Mouse (Mus musculus) forebrain, embryonic 16.5 days (tissue): ENCODE results near the gene Gtf3c5. TPM values are rescaled to one million over a fixed set of nuclear protein-coding genes. Genes with fewer than 3 reads are reported as not detected.

Source experiments
- microRNA-seq: library from miRNA; unstranded; fragments of <30 nt; microRNA quantifications from one replicate; pipeline ENCODE4, GENCODE M21; 2017
- polyA plus RNA-seq: library from polyadenylated mRNA; unstranded; fragments of >200 nt; fragmentation: Nextera tagmentation; extraction: Ambion mirVana; gene quantifications from 2 replicates; pipeline ENCODE4 v1.2.1, GENCODE M21; 2015

The Gtf3c5 gene
- polyA plus RNA-seq, 1 experiment from 2014 or later = 43.3 TPM

Small RNA genes lying within 50 kb of the gene (microRNA-seq; reads per million reads assigned to microRNA genes)
- gene Gm22824 = not detected

Other genes with a start within 250 kb of the Gtf3c5 start
- 8.9 and 11.5 TPM in 2 replicates for gene Ppp1r26, start 137.0 kb downstream of the Gtf3c5 start, polyA plus RNA-seq
- 1.0 and 1.2 TPM in 2 replicates for gene 1700007K13Rik, start 117.4 kb downstream of the Gtf3c5 start, polyA plus RNA-seq
- 50.9 and 60.0 TPM in 2 replicates for gene Mrps2, start 115.7 kb downstream of the Gtf3c5 start, polyA plus RNA-seq
- 0.51 and 1.2 TPM in 2 replicates for gene Gbgt1, start 86.9 kb downstream of the Gtf3c5 start, polyA plus RNA-seq
- gene Gm10134, start 77.7 kb downstream of the Gtf3c5 start, polyA plus RNA-seq = 1.8 and 2.4 TPM in 2 replicates
- gene Ralgds, start 70.6 kb downstream of the Gtf3c5 start, polyA plus RNA-seq = 83.5 and 83.7 TPM in 2 replicates
- not detected in 2 replicates for gene Cel, start 20.3 kb downstream of the Gtf3c5 start, polyA plus RNA-seq
- gene Gfi1b, start 38.2 kb upstream of the Gtf3c5 start, polyA plus RNA-seq = not detected in 2 replicates
- gene Tsc1, start 57.5 kb upstream of the Gtf3c5 start, polyA plus RNA-seq = 32.7 and 42.7 TPM in 2 replicates
- gene Spaca9, start 116.0 kb upstream of the Gtf3c5 start, polyA plus RNA-seq = 1.4 and 2.1 TPM in 2 replicates
- 1.0 and 1.5 TPM in 2 replicates for gene Ak8, start 116.4 kb upstream of the Gtf3c5 start, polyA plus RNA-seq